Mouse (Mus musculus) cerebellum, adult 2 months (tissue): ENCODE results near the gene Ehbp1l1. TPM values are rescaled to one million over a fixed set of nuclear protein-coding genes. Genes with fewer than 3 reads are reported as not detected.

ENCODE experiments used
- DNase-seq, 2 experiments: peaks; one replicate each; pipeline ENCODE4 v3.0.0; 2021
- H3K27ac ChIP-seq: fragments of 200-500 bp; 2 replicates; pipeline ENCODE4 v1.5.1; 2012; ENCODE audit warnings: low read length, control low read depth, inconsistent platforms; ENCODE audit not compliant: insufficient read depth
- H3K27me3 ChIP-seq: fragments of 200-500 bp; 2 replicates; pipeline ENCODE4 v1.6.1; 2012; ENCODE audit warnings: inconsistent platforms, mild to moderate bottlenecking, low read length, moderate library complexity; ENCODE audit not compliant: control insufficient read depth, insufficient read depth
- H3K4me1 ChIP-seq: fragments of 200-500 bp; 2 replicates; pipeline ENCODE4 v1.6.1; 2011; ENCODE audit warnings: low read length; ENCODE audit not compliant: control insufficient read depth, insufficient read depth
- H3K4me3 ChIP-seq: fragments of 200-500 bp; replicated peaks from 2 replicates; pipeline ENCODE3; 2011; ENCODE audit warnings: mild to moderate bottlenecking, low read depth, low read length, control low read depth; ENCODE audit not compliant: insufficient read depth
- CTCF ChIP-seq: fragments of 200-500 bp; IDR thresholded peaks from 2 replicates; pipeline ENCODE4 v1.5.1; 2011; ENCODE audit warnings: low read depth, mild to moderate bottlenecking, control low read depth, low read length, moderate library complexity, borderline replicate concordance; ENCODE audit not compliant: insufficient read depth
- POLR2A ChIP-seq: fragments of 200-500 bp; IDR thresholded peaks from 2 replicates; pipeline ENCODE4 v1.6.1; 2011; ENCODE audit warnings: low read length, control low read depth, borderline replicate concordance; ENCODE audit not compliant: insufficient read depth
- WGBS: fragments of 180-500 bp; shearing (Covaris S2); methylation state at CpG from one replicate; pipeline ENCODE4 v1.1.7; 2018; 5-methylcytosine and 5-hydroxymethylcytosine counted together
- polyA plus RNA-seq: library from polyadenylated mRNA; depleted of rRNA; stranded (reverse); fragments of >200 nt; gene quantifications from 2 replicates; pipeline ENCODE4 v1.2.3, GENCODE M21; 2012

The Ehbp1l1 gene
- polyA plus RNA-seq, 1 experiment, result 13.1 TPM

DNA sequence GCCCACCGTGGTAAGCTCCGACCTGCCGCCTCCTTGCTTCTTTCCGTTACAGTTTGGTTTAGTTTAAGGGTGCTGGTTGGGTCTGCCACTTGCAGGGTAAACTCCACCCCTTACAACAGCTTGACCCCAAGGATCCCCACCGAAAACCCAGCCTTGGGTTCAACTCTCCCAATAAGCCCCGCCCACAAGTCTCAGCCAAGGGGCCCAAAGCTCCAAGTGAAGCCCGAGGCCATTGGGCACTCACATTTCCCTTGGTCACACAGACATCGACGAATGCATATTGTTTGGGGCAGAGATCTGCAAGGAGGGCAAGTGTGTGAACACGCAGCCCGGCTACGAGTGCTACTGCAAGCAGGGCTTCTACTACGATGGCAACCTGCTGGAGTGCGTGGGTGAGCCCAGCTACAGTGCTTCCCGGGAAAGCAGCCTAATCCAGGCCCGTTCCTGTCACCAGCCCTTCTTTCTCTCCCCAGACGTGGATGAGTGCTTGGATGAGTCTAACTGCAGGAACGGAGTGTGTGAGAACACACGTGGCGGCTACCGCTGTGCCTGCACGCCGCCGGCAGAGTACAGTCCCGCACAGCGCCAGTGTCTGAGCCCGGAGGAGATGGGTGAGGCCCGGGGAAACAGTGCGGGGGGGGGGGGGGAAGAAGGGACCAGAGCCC lies 30.3 kb upstream of the Ehbp1l1 start:
- Histone ChIP-seq H3K4me3 (no peak overlapping the region), H3K27me3 (no peaks in the 10 kb centered on the region), H3K4me1 (peaks cover 24% of the 10 kb centered on the region), H3K27ac (no peak overlapping the region)
- WGBS, result 36% methylated on average over 29 of the region's 29 CpGs
- TF ChIP-seq POLR2A (no peak), CTCF (no peak)
- peak in 1 of 2 experiments; percentile 43 for DNase-seq

- TF ChIP-seq CTCF (no peak), POLR2A (no peak)
- WGBS, result 32% methylated on average over 20 of the region's 20 CpGs
- H3K4me3 ChIP-seq, result no peak overlapping the region
- DNase-seq, result no peak
- H3K27ac ChIP-seq, result no peak overlapping the region
- peaks cover 9% of the 10 kb centered on the region for H3K4me1 ChIP-seq
- H3K27me3 ChIP-seq, result 0 out of 2 replicates have a peak, but pooled peaks cover 1% of the 10 kb centered on the region
Observed at GRCm38 (mm10) chr19:5751742-5752141, 25.6 kb upstream of the Ehbp1l1 start.

DNA sequence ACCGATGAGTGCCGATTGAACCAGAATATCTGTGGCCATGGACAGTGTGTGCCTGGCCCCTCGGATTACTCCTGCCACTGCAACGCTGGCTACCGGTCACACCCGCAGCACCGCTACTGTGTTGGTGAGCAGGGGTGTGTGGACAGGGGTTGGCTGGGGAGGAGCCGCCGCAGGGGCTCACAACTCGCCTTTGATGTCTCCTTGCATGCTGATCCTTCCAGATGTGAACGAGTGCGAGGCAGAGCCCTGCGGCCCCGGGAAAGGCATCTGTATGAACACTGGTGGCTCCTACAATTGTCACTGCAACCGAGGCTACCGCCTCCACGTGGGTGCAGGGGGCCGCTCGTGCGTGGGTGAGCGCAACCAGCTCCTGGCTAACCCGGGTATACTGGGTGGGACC lies 24.8 kb upstream of the Ehbp1l1 start:
- TF ChIP-seq POLR2A (no peak), CTCF (no peak)
- Histone ChIP-seq H3K27me3 (0 out of 2 replicates have a peak, but pooled peaks cover 1% of the 10 kb centered on the region), H3K27ac (no peak overlapping the region), H3K4me1 (peaks cover 5% of the 10 kb centered on the region; the same call in 1 of the 2 replicates), H3K4me3 (no peak overlapping the region)
- DNase-seq, result no peak
- WGBS, result 56% methylated on average over 22 of the region's 22 CpGs

GRCm38 (mm10) chr19:5749476-5749875 lies 23.4 kb upstream of the Ehbp1l1 start:
- TF ChIP-seq POLR2A (no peak), CTCF (no peak)
- DNase-seq, result no peak
- Histone ChIP-seq H3K27me3 (0 out of 2 replicates have a peak, but pooled peaks cover 1% of the 10 kb centered on the region), H3K4me3 (no peak overlapping the region), H3K27ac (no peak overlapping the region), H3K4me1 (peaks cover 12% of the 10 kb centered on the region)
- 41% methylated on average over 6 of the region's 6 CpGs for WGBS

DNA sequence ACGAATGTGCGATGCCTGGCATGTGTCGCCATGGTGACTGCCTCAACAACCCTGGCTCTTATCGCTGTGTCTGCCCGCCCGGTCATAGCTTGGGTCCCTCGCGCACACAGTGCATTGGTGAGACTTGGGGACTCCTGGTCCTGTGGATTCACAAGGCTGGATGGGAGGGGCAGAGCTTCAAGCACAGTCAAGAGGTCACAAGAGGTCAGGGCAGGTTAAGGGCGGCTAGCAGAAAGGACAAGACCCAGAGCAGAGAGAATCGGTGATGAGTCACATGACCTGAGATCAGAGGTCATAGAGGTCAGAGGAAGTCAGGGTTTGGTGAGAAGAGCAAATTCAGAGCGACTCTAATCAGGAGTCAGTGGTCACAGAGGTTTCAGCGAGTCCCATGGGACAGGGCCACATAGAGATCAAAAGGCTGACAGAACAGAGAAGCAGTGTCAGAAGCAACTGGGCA lies 20.8 kb upstream of the Ehbp1l1 start:
- H3K4me1 ChIP-seq, result peaks cover 22% of the 10 kb centered on the region
- WGBS, result 60% methylated on average over 12 of the region's 12 CpGs
- no peak overlapping the region for H3K27ac ChIP-seq
- no peak overlapping the region for H3K4me3 ChIP-seq
- 0 out of 2 replicates have a peak, but pooled peaks cover 1% of the 10 kb centered on the region for H3K27me3 ChIP-seq
- no peak for DNase-seq
- TF ChIP-seq CTCF, result no peak
- TF ChIP-seq POLR2A, result no peak

GRCm38 (mm10) chr19:5745756-5746710 lies 19.9 kb upstream of the Ehbp1l1 start:
- no peak overlapping the region for H3K4me3 ChIP-seq
- TF ChIP-seq POLR2A, result no peak
- no peak for TF ChIP-seq CTCF
- DNase-seq, result no peak
- peaks cover 20% of the 10 kb centered on the region for H3K4me1 ChIP-seq
- no peak overlapping the region for H3K27ac ChIP-seq
- H3K27me3 ChIP-seq, result 0 out of 2 replicates have a peak, but pooled peaks cover 1% of the 10 kb centered on the region
- WGBS, result 34% methylated on average over 36 of the region's 36 CpGs

GRCm38 (mm10) chr19:5743576-5743975 lies 17.5 kb upstream of the Ehbp1l1 start:
- DNase-seq, result peak; percentile 64 to 79
- H3K27ac ChIP-seq, result no peak overlapping the region
- H3K4me3 ChIP-seq, result peak overlapping the region; percentile 41
- TF ChIP-seq POLR2A (no peak), CTCF (no peak)
- no peaks in the 10 kb centered on the region for H3K27me3 ChIP-seq
- 5% methylated on average over 5 of the region's 5 CpGs for WGBS
- peaks cover 29% of the 10 kb centered on the region for H3K4me1 ChIP-seq

DNA sequence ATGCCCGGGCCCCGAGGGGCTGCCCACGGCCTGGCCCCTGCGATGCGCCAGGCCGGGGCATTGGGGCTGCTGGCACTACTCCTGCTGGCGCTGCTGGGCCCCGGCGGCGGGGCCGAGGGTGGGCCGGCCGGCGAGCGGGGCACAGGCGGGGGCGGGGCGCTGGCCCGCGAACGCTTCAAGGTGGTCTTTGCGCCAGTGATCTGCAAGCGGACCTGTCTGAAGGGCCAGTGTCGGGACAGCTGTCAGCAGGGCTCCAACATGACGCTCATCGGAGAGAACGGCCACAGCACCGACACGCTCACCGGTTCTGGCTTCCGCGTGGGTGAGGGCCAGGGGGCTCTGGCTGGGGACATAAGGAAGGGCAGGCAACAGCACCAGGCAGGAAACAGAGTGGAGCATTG lies 16.1 kb upstream of the Ehbp1l1 start:
- Histone ChIP-seq H3K27me3 (no peaks in the 10 kb centered on the region), H3K27ac (peak overlapping the region; percentile 83), H3K4me3 (peak overlapping the region; percentile 77), H3K4me1 (peaks cover 29% of the 10 kb centered on the region)
- WGBS, result under 1% methylated on average over 32 of the region's 32 CpGs
- no peak for TF ChIP-seq CTCF
- no peak for TF ChIP-seq POLR2A
- DNase-seq, result no peak
